Mouse (Mus musculus) heart, adult 2 months (tissue): ENCODE measurements around the gene Selenot.

Experiments
- CTCF ChIP-seq: fragments of 200-600 bp; IDR thresholded peaks from 2 replicates; pipeline ENCODE4 v1.8.1; 2022; ENCODE audit warnings: antibody characterized with exemption, mild to moderate bottlenecking, moderate library complexity
- POLR2A ChIP-seq: fragments of 200-500 bp; IDR thresholded peaks from 2 replicates; pipeline ENCODE4 v1.6.1; 2011; ENCODE audit warnings: mild to moderate bottlenecking, low read depth, low read length, control low read depth; ENCODE audit not compliant: insufficient read depth

- no peak for TF ChIP-seq POLR2A
- no peak for TF ChIP-seq CTCF
Observed at GRCm38 (mm10) chr3:58570821-58571220, 5.6 kb upstream of the Selenot start.
